In genomic region chr1:186297464-186297863, GRCm38 (mm10) we compare ENCODE assay signal across 32 mouse cellular contexts.
A peak's percentile ranks its signal among the peaks of the same experiment; 100 is the strongest.
DNase-seq lines count a peak whose midpoint lies in the region; ATAC-seq and TF ChIP-seq lines count a peak whose summit lies in the region.
"Had no signal": no experiment of that assay in that cellular context is flagged by ENCODE, and none has a peak within 500 bp of the region (broad histone marks: within the 10 kb centered on the region; RNA-seq: fewer than 3 reads in every experiment).

No protein-coding gene starts in this region.

- no peaks in the 10 kb centered on the region for H3K36me3 ChIP-seq in embryonic facial prominence, embryonic 13.5 days
- no peaks in the 10 kb centered on the region for H3K36me3 ChIP-seq in embryonic facial prominence, embryonic 10.5 days (replicated peaks)
- H3K36me3 ChIP-seq in kidney, adult 2 months (ENCODE audit: control insufficient read depth, insufficient read depth, low read length): no peaks in the 10 kb centered on the region
- H3K36me3 ChIP-seq in kidney, embryonic 15.5 days: no peaks in the 10 kb centered on the region
- H3K36me3 ChIP-seq in embryonic facial prominence, embryonic 15.5 days: no peaks in the 10 kb centered on the region
- H3K36me3 ChIP-seq: forebrain, embryonic 10.5 days; hindbrain, embryonic 10.5 days; liver, embryonic 12.5 days; midbrain, embryonic 12.5 days; neural tube, embryonic 12.5 days had no signal

- H3K9ac ChIP-seq in embryonic facial prominence, embryonic 13.5 days: no peak overlapping the region
- no peak overlapping the region for H3K9ac ChIP-seq in kidney, embryonic 15.5 days
- no peak overlapping the region for H3K9ac ChIP-seq in embryonic facial prominence, embryonic 15.5 days
- H3K9ac ChIP-seq: liver, embryonic 12.5 days; liver, postnatal 0 days; midbrain, embryonic 12.5 days; neural tube, embryonic 12.5 days had no signal

- DNase-seq in embryonic facial prominence, embryonic 10.5 days (ENCODE audit: low spot score): no peak
- DNase-seq in kidney, adult 2 months: peak; percentile 15
- DNase-seq in kidney, adult 11 months: no peak
- peak; percentile 11 to 26 for DNase-seq in kidney, postnatal 4 days
- DNase-seq in layer of hippocampus, adult 9-11 months: no peak
- DNase-seq: adrenal gland, adult 8-10 months; cerebellum, adult 2 months; cerebellum, postnatal 14 days; heart, postnatal 14 days; layer of hippocampus, postnatal 36 days; left cerebral cortex, postnatal 4 days; liver, postnatal 0 days; lung, postnatal 4 days; right cerebral cortex, adult 18-20 months; thymus, adult 18-20 months; thymus, postnatal 36 days had no signal

- peak overlapping the region; percentile 16; the same call in 1 of the 2 replicates for H3K27ac ChIP-seq in embryonic facial prominence, embryonic 13.5 days
- no peak overlapping the region for H3K27ac ChIP-seq in embryonic facial prominence, embryonic 10.5 days (replicated peaks)
- H3K27ac ChIP-seq in kidney, adult 2 months (ENCODE audit: insufficient read depth, low read depth, low read length): no peak overlapping the region
- H3K27ac ChIP-seq in kidney, embryonic 15.5 days: no peak overlapping the region
- peak overlapping the region; percentile 29 for H3K27ac ChIP-seq in embryonic facial prominence, embryonic 15.5 days (replicated peaks)
- H3K27ac ChIP-seq: forebrain, embryonic 10.5 days; hindbrain, embryonic 10.5 days; kidney, postnatal 0 days; liver, embryonic 12.5 days; midbrain, embryonic 12.5 days; neural tube, embryonic 12.5 days; stomach, postnatal 0 days had no signal

- no peaks in the 10 kb centered on the region for H3K9me3 ChIP-seq in embryonic facial prominence, embryonic 13.5 days
- H3K9me3 ChIP-seq in embryonic facial prominence, embryonic 10.5 days: no peaks in the 10 kb centered on the region
- H3K9me3 ChIP-seq in kidney, embryonic 15.5 days (replicated peaks): no peaks in the 10 kb centered on the region
- no peaks in the 10 kb centered on the region for H3K9me3 ChIP-seq in embryonic facial prominence, embryonic 15.5 days (replicated peaks)
- H3K9me3 ChIP-seq: forebrain, embryonic 10.5 days; hindbrain, embryonic 10.5 days; liver, embryonic 12.5 days; midbrain, embryonic 12.5 days; neural tube, embryonic 12.5 days had no signal

- H3K4me1 ChIP-seq in embryonic facial prominence, embryonic 13.5 days: peaks cover 14% of the 10 kb centered on the region
- H3K4me1 ChIP-seq in embryonic facial prominence, embryonic 10.5 days: no peaks in the 10 kb centered on the region
- peaks cover 2% of the 10 kb centered on the region; the same call in 1 of the 2 replicates for H3K4me1 ChIP-seq in kidney, adult 2 months (ENCODE audit: control insufficient read depth, insufficient read depth, low read length)
- no peaks in the 10 kb centered on the region for H3K4me1 ChIP-seq in kidney, embryonic 15.5 days
- 0 out of 2 replicates have a peak, but pooled peaks cover 14% of the 10 kb centered on the region for H3K4me1 ChIP-seq in embryonic facial prominence, embryonic 15.5 days
- H3K4me1 ChIP-seq: forebrain, embryonic 10.5 days; hindbrain, embryonic 10.5 days; liver, embryonic 12.5 days; megakaryocyte, embryonic 14.5 days; neural tube, embryonic 12.5 days had no signal

- TF ChIP-seq CTCF in kidney, adult 2 months (conservative IDR thresholded peaks at IDR 0.05; ENCODE audit: insufficient read depth, insufficient read length, low read depth, low read length): no peak

- TF ChIP-seq POLR2A in kidney, adult 2 months (IDR thresholded peaks at IDR 0.05; ENCODE audit: low read depth, low read length): no peak

- H3K4me3 ChIP-seq in embryonic facial prominence, embryonic 13.5 days: no peak overlapping the region
- no peak overlapping the region for H3K4me3 ChIP-seq in embryonic facial prominence, embryonic 10.5 days
- no peak overlapping the region for H3K4me3 ChIP-seq in kidney, adult 2 months (ENCODE audit: insufficient read depth, low read depth, low read length)
- H3K4me3 ChIP-seq in kidney, embryonic 15.5 days (replicated peaks): no peak overlapping the region
- H3K4me3 ChIP-seq in embryonic facial prominence, embryonic 15.5 days (replicated peaks): no peak overlapping the region
- H3K4me3 ChIP-seq: forebrain, embryonic 10.5 days; hindbrain, embryonic 10.5 days; liver, embryonic 12.5 days; megakaryocyte, embryonic 14.5 days; midbrain, embryonic 12.5 days; myocyte; neural tube, embryonic 12.5 days had no signal

- WGBS in embryonic facial prominence, embryonic 13.5 days: 50% methylated on average over 7 of the region's 7 CpGs
- 83% methylated on average over 7 of the region's 7 CpGs for WGBS in embryonic facial prominence, embryonic 10.5 days
- WGBS in kidney, adult 2 months: 73% methylated on average over 7 of the region's 7 CpGs
- WGBS in kidney, embryonic 15.5 days: 65% methylated on average over 7 of the region's 7 CpGs
- 40% methylated on average over 7 of the region's 7 CpGs for WGBS in embryonic facial prominence, embryonic 15.5 days

- no peak overlapping the region for H3K4me2 ChIP-seq in embryonic facial prominence, embryonic 13.5 days
- no peak overlapping the region for H3K4me2 ChIP-seq in kidney, embryonic 15.5 days
- H3K4me2 ChIP-seq in embryonic facial prominence, embryonic 15.5 days (replicated peaks): no peak overlapping the region
- H3K4me2 ChIP-seq: liver, embryonic 12.5 days; midbrain, embryonic 12.5 days; neural tube, embryonic 12.5 days had no signal

- no peaks in the 10 kb centered on the region for H3K27me3 ChIP-seq in embryonic facial prominence, embryonic 13.5 days
- H3K27me3 ChIP-seq in embryonic facial prominence, embryonic 10.5 days (replicated peaks; ENCODE audit: low read depth, poor library complexity, severe bottlenecking): no peaks in the 10 kb centered on the region
- H3K27me3 ChIP-seq in kidney, adult 2 months (replicated peaks; ENCODE audit: control insufficient read depth, insufficient read depth, low read length): no peaks in the 10 kb centered on the region
- no peaks in the 10 kb centered on the region for H3K27me3 ChIP-seq in kidney, embryonic 15.5 days
- H3K27me3 ChIP-seq in embryonic facial prominence, embryonic 15.5 days: no peaks in the 10 kb centered on the region
- H3K27me3 ChIP-seq: CH12.LX; liver, embryonic 12.5 days; megakaryocyte, embryonic 14.5 days; midbrain, embryonic 12.5 days; neural tube, embryonic 12.5 days had no signal

- no peak for ATAC-seq in embryonic facial prominence, embryonic 13.5 days (ENCODE audit: insufficient number of reproducible peaks, insufficient read depth, low FRiP score, low TSS enrichment, low read depth)
- ATAC-seq in kidney, embryonic 15.5 days (replicated peaks; ENCODE audit: low FRiP score): no peak
- no peak for ATAC-seq in embryonic facial prominence, embryonic 15.5 days (ENCODE audit: insufficient number of reproducible peaks, low FRiP score, low TSS enrichment, low read depth)
- ATAC-seq: activated CD4-positive, CD25-positive, alpha-beta regulatory T cell, adult 4 months; forebrain, embryonic 16.5 days; hindbrain, embryonic 16.5 days; liver, embryonic 12.5 days; liver, postnatal 0 days had no signal

Comparison
In these comparisons a context has a peak if more than half of its experiments do, and no peak if none do; other contexts are left out.
1. H3K27ac ChIP-seq: peak in embryonic facial prominence, embryonic 13.5 days (single experiment) and embryonic facial prominence, embryonic 15.5 days (single experiment); none in embryonic facial prominence, embryonic 10.5 days (single experiment), kidney, adult 2 months (single experiment) and kidney, embryonic 15.5 days (single experiment).
2. DNase-seq: peak in kidney, adult 2 months (single experiment) and kidney, postnatal 4 days (2 of 2); none in embryonic facial prominence, embryonic 10.5 days (single experiment), kidney, adult 11 months (single experiment) and layer of hippocampus, adult 9-11 months (single experiment).